Mouse (Mus musculus) stomach, postnatal 0 days (tissue): ENCODE measurements around the gene Gm29609. TPM values are rescaled to one million over a fixed set of nuclear protein-coding genes. Genes with fewer than 3 reads are reported as not detected.
A peak's percentile ranks its signal among the peaks of the same experiment; 100 is the strongest.

Experiments used
- ATAC-seq: fragments of 200-750 bp; cut with Nextera tagmentation; 2 replicates; pipeline ENCODE4 v1.8.0; 2017; ENCODE audit not compliant: low FRiP score, low TSS enrichment
- DNase-seq: peaks from one replicate; pipeline ENCODE4 v3.0.0-alpha.2; 2016; ENCODE audit warnings: low spot score
- H3K27ac ChIP-seq: fragments of 300-500 bp; sonication (generic); replicated peaks from 2 replicates; pipeline ENCODE4 v1.5.1; 2014; ENCODE audit warnings: mild to moderate bottlenecking, control low read depth
- H3K27me3 ChIP-seq: fragments of 300-500 bp; sonication (generic); 2 replicates; pipeline ENCODE4 v1.6.1; 2014; ENCODE audit warnings: low read length; ENCODE audit not compliant: control insufficient read depth, insufficient read depth
- H3K36me3 ChIP-seq: fragments of 300-500 bp; sonication (generic); 2 replicates; pipeline ENCODE4 v1.6.1; 2014; ENCODE audit warnings: low read length, mixed read lengths; ENCODE audit not compliant: control insufficient read depth, insufficient read depth
- H3K4me1 ChIP-seq: fragments of 300-500 bp; sonication (generic); replicated peaks from 2 replicates; pipeline ENCODE4 v1.6.1; 2014; ENCODE audit warnings: antibody characterized with exemption; ENCODE audit not compliant: control insufficient read depth, insufficient read depth
- H3K4me2 ChIP-seq: fragments of 300-500 bp; sonication (generic); replicated peaks from 2 replicates; pipeline ENCODE4 v1.6.1; 2014; ENCODE audit warnings: low read depth, mild to moderate bottlenecking, control low read depth, moderate library complexity
- H3K4me3 ChIP-seq: fragments of 300-500 bp; sonication (generic); 2 replicates; pipeline ENCODE4 v1.5.1; 2014; ENCODE audit warnings: low read depth, low read length, control low read depth
- H3K9ac ChIP-seq: fragments of 300-500 bp; sonication (generic); 2 replicates; pipeline ENCODE4 v1.6.1; 2014; ENCODE audit warnings: mild to moderate bottlenecking, low read length, control low read depth, mixed read lengths
- H3K9me3 ChIP-seq: fragments of 300-500 bp; sonication (generic); 2 replicates; pipeline ENCODE4 v1.6.1; 2016; ENCODE audit warnings: low read length; ENCODE audit not compliant: control insufficient read depth
- CTCF ChIP-seq: IDR thresholded peaks from 2 replicates; pipeline ENCODE4 v1.5.1; 2016; ENCODE audit warnings: antibody characterized with exemption, low read depth, mild to moderate bottlenecking, moderate library complexity
- EP300 ChIP-seq: optimal IDR thresholded peaks from 2 replicates; pipeline ENCODE3; 2016; ENCODE audit warnings: antibody characterized with exemption
- WGBS: fragments of 180-500 bp; shearing (Covaris S2); extraction: QIAGEN DNeasy Blood & Tissue Kit; methylation state at CpG from one replicate; pipeline ENCODE4 v1.1.7; 2014; 5-methylcytosine and 5-hydroxymethylcytosine counted together
- polyA plus RNA-seq: library from polyadenylated mRNA; unstranded; fragments of >200 nt; fragmentation: Nextera tagmentation; extraction: Ambion mirVana; gene quantifications from 2 replicates; pipeline ENCODE4 v1.2.1, GENCODE M21; 2015

The Gm29609 gene
- polyA plus RNA-seq, 1 experiment from 2014 or later = 0.57 TPM

GRCm38 (mm10) chr5:31136730-31137424 lies 42.8 kb downstream of the Gm29609 start:
- Histone ChIP-seq H3K27ac (no peak overlapping the region), H3K36me3 (no peaks in the 10 kb centered on the region), H3K4me3 (no peak overlapping the region), H3K9me3 (no peaks in the 10 kb centered on the region), H3K4me2 (no peak overlapping the region), H3K4me1 (no peaks in the 10 kb centered on the region), H3K9ac (no peak overlapping the region), H3K27me3 (peaks cover 9% of the 10 kb centered on the region)
- no peak for ATAC-seq
- DNase-seq = no peak
- WGBS = 2% methylated on average over 33 of the region's 33 CpGs
- TF ChIP-seq EP300 (no peak), CTCF (no peak)

GRCm38 (mm10) chr5:31126050-31126449 lies 53.7 kb downstream of the Gm29609 start:
- Histone ChIP-seq H3K36me3 (no peaks in the 10 kb centered on the region), H3K27me3 (no peaks in the 10 kb centered on the region), H3K4me2 (no peak overlapping the region), H3K4me1 (no peaks in the 10 kb centered on the region), H3K9me3 (no peaks in the 10 kb centered on the region), H3K27ac (no peak overlapping the region), H3K9ac (no peak overlapping the region), H3K4me3 (no peak overlapping the region)
- TF ChIP-seq EP300 = no peak
- TF ChIP-seq CTCF = peak; percentile 10; the same call in 1 of the 2 replicates
- WGBS = 36% methylated on average over 5 of the region's 5 CpGs
- ATAC-seq (no peak), DNase-seq (no peak)

- Histone ChIP-seq H3K27ac (no peak overlapping the region), H3K4me1 (no peaks in the 10 kb centered on the region), H3K9ac (no peak overlapping the region), H3K36me3 (no peaks in the 10 kb centered on the region), H3K27me3 (no peaks in the 10 kb centered on the region), H3K4me3 (no peak overlapping the region), H3K9me3 (no peaks in the 10 kb centered on the region), H3K4me2 (no peak overlapping the region)
- DNase-seq = no peak
- ATAC-seq = no peak
- TF ChIP-seq EP300 = no peak
- TF ChIP-seq CTCF = no peak
- 43% methylated on average over 2 of the region's 2 CpGs for WGBS
Measured at GRCm38 (mm10) chr5:31123481-31123880, 56.2 kb downstream of the Gm29609 start.

- 79% methylated on average over 8 of the region's 8 CpGs for WGBS
- no peaks in the 10 kb centered on the region for H3K4me1 ChIP-seq
- no peaks in the 10 kb centered on the region for H3K9me3 ChIP-seq
- no peaks in the 10 kb centered on the region for H3K27me3 ChIP-seq
- H3K4me2 ChIP-seq = no peak overlapping the region
- no peak for ATAC-seq
- no peaks in the 10 kb centered on the region for H3K36me3 ChIP-seq
- TF ChIP-seq EP300 (no peak), CTCF (no peak)
- no peak overlapping the region for H3K4me3 ChIP-seq
- no peak for DNase-seq
- no peak overlapping the region for H3K27ac ChIP-seq
- H3K9ac ChIP-seq = no peak overlapping the region
Measured at GRCm38 (mm10) chr5:31121111-31121510, 58.6 kb downstream of the Gm29609 start.

GRCm38 (mm10) chr5:31116912-31117311 lies 62.8 kb downstream of the Gm29609 start:
- Histone ChIP-seq H3K9ac (no peak overlapping the region), H3K36me3 (no peaks in the 10 kb centered on the region), H3K27ac (no peak overlapping the region), H3K4me2 (no peak overlapping the region), H3K4me3 (no peak overlapping the region), H3K27me3 (no peaks in the 10 kb centered on the region), H3K4me1 (no peaks in the 10 kb centered on the region), H3K9me3 (no peaks in the 10 kb centered on the region)
- TF ChIP-seq EP300 (no peak), CTCF (no peak)
- ATAC-seq (no peak), DNase-seq (no peak)
- whole genome bisulfite sequencing = 24% methylated on average over 10 of the region's 10 CpGs

GRCm38 (mm10) chr5:31116354-31116753 lies 63.4 kb downstream of the Gm29609 start, which contains the start of gene Trim54:
Gene Trim54, plus strand, starts transcription at chr5:31116712.
- Histone ChIP-seq H3K27me3 (no peaks in the 10 kb centered on the region), H3K9me3 (no peaks in the 10 kb centered on the region), H3K4me2 (no peak within 1 kb of the TSS), H3K36me3 (no peaks in the 10 kb centered on the region), H3K4me3 (no peak within 1 kb of the TSS), H3K4me1 (no peaks in the 10 kb centered on the region), H3K27ac (no peak within 1 kb of the TSS), H3K9ac (no peak within 1 kb of the TSS)
- TF ChIP-seq CTCF = no peak
- no peak for TF ChIP-seq EP300
- WGBS = 30% methylated on average over 3 of the region's 3 CpGs
- DNase-seq (no peak), ATAC-seq (no peak)
